Mouse (Mus musculus): ENCODE data around the gene Gm20661. TPM values are rescaled to one million over a fixed set of nuclear protein-coding genes. Genes with fewer than 3 reads are reported as not detected.

The Gm20661 gene
- polyA plus RNA-seq, 1 experiment, result not detected

DNA sequence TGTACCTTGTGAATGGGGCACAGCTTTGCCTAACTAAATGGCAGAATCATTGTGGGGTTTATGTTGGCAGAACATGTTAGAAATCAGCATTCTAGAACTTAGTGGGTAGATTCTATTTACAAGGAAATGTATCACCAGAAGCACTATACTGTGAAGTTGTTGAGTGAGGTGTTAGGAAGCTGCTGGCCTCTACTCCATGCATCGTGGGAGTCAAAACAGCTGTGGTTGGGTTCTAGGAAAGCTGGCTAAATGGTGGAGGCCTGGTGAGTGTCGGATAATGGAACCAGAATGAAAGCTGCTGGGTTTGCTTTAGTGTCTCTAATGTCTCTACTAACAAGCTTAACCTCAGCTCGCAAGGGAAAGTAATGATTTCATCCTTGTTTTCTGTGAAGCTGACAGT lies 34.3 kb downstream of the Gm20661 start:
- H3K4me2 ChIP-seq (ENCODE audit: low read depth), result no peak overlapping the region
- TF ChIP-seq CEBPB (IDR thresholded peaks at IDR 0.05; ENCODE audit: insufficient read depth, poor library complexity, severe bottlenecking) (no peak), MYOG (IDR thresholded peaks at IDR 0.05; ENCODE audit: control insufficient read depth in 1 of 3, insufficient read depth in 1 of 3, insufficient read length in 2 of 3, low read depth in 2 of 3) (no peak), POLR2AphosphoS2 (IDR thresholded peaks at IDR 0.05; ENCODE audit: insufficient read length, low read depth) (no peak), REST (IDR thresholded peaks at IDR 0.05; ENCODE audit: insufficient read depth, insufficient read length) (no peak), SRF (IDR thresholded peaks at IDR 0.05; ENCODE audit: control insufficient read depth, insufficient read length, low read depth) (no peak), TCF3 (IDR thresholded peaks at IDR 0.05; ENCODE audit: insufficient read length, low read depth) (no peak), MYOD1 (IDR thresholded peaks at IDR 0.05; ENCODE audit: control insufficient read depth in 1 of 3, insufficient read length in 2 of 3, low read depth in 2 of 3) (no peak), USF1 (IDR thresholded peaks at IDR 0.05; ENCODE audit: low read depth) (no peak), TCF12 (IDR thresholded peaks at IDR 0.05; ENCODE audit: insufficient read depth, poor library complexity, severe bottlenecking) (no peak), POLR2A (IDR thresholded peaks at IDR 0.05; ENCODE audit: insufficient read length, low read depth) (no peak), MAX (IDR thresholded peaks at IDR 0.05; ENCODE audit: low read depth) (no peak), E2F4 (IDR thresholded peaks at IDR 0.05; ENCODE audit: insufficient read depth) (no peak)
- no peak overlapping the region for H3ac ChIP-seq (ENCODE audit: control insufficient read depth, insufficient read length)

DNA sequence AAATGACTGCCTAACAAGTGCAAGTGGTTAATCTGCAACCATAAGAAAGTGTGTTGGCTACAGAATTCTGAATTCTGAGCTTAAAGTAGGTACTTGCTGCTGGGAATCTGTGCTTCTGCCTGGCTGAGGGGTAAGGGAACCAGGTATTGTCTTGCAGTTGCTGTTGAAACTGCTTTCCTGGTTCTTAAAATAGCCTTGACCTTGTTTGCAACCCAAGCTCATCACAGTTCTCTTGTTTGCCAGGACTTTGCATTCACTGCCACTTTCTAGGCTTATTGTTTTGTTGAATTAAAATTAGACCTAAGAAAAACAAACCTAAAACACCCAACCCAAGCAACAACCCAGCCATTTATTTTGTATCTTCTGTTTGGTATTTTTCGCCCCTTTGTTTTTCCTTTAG lies 37.9 kb downstream of the Gm20661 start:
- Histone ChIP-seq H3K4me3 (no peak overlapping the region), H3K79me2 (ENCODE audit: control insufficient read depth, insufficient read depth) (peaks cover 19% of the 10 kb centered on the region), H3K27me3 (ENCODE audit: control insufficient read depth, insufficient read depth, insufficient read length) (no peaks in the 10 kb centered on the region), H3K4me2 (ENCODE audit: low read depth) (no peak overlapping the region), H3K36me3 (ENCODE audit: control insufficient read depth, insufficient read depth) (peaks cover 9% of the 10 kb centered on the region), H3ac (ENCODE audit: control insufficient read depth, insufficient read length) (no peak overlapping the region)
- TF ChIP-seq CEBPB (IDR thresholded peaks at IDR 0.05; ENCODE audit: insufficient read depth, poor library complexity, severe bottlenecking), result no peak
- no peak for TF ChIP-seq MYOG (IDR thresholded peaks at IDR 0.05; ENCODE audit: control insufficient read depth in 1 of 3, insufficient read depth in 1 of 3, insufficient read length in 2 of 3, low read depth in 2 of 3)
- TF ChIP-seq TCF12 (IDR thresholded peaks at IDR 0.05; ENCODE audit: insufficient read depth, poor library complexity, severe bottlenecking), result no peak
- TF ChIP-seq USF1 (IDR thresholded peaks at IDR 0.05; ENCODE audit: low read depth), result no peak
- no peak for TF ChIP-seq MAX (IDR thresholded peaks at IDR 0.05; ENCODE audit: low read depth)
- no peak for TF ChIP-seq E2F4 (IDR thresholded peaks at IDR 0.05; ENCODE audit: insufficient read depth)
- no peak for TF ChIP-seq TCF3 (IDR thresholded peaks at IDR 0.05; ENCODE audit: insufficient read length, low read depth)
- no peak for TF ChIP-seq REST (IDR thresholded peaks at IDR 0.05; ENCODE audit: insufficient read depth, insufficient read length)
- TF ChIP-seq POLR2AphosphoS2 (IDR thresholded peaks at IDR 0.05; ENCODE audit: insufficient read length, low read depth), result no peak
- no peak for TF ChIP-seq SRF (IDR thresholded peaks at IDR 0.05; ENCODE audit: control insufficient read depth, insufficient read length, low read depth)
- no peak for TF ChIP-seq POLR2A (IDR thresholded peaks at IDR 0.05; ENCODE audit: insufficient read length, low read depth)
- TF ChIP-seq MYOD1 (IDR thresholded peaks at IDR 0.05; ENCODE audit: control insufficient read depth in 1 of 3, insufficient read length in 2 of 3, low read depth in 2 of 3), result no peak

More for the DNA sequence above, 34.3 kb downstream of the Gm20661 start:
- Histone ChIP-seq H3K4me3 (no peak overlapping the region), H3K27me3 (ENCODE audit: control insufficient read depth, insufficient read depth, insufficient read length) (no peaks in the 10 kb centered on the region), H3K36me3 (ENCODE audit: control insufficient read depth, insufficient read depth) (no peaks in the 10 kb centered on the region), H3K79me2 (ENCODE audit: control insufficient read depth, insufficient read depth) (peaks cover 23% of the 10 kb centered on the region)

DNA sequence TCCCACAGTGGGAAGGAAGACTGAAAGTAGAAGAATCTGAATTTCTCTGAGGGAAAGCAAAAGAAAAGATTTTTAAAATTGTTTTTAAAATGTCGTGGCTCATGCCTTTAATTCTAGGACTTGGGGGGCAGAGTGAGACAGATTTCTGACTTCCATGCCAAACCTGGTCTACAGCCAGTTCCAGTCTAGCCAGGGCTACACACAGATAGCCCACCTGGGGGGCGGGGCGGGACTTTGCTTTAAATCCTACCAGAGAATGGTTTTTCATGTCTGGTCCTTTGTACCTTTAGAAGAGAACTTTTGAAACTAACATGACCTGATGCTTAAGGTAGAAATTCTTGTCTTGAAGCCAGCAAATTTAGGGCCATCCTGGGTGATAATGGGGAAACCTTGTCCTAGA lies 40.4 kb downstream of the Gm20661 start:
- no peak for TF ChIP-seq MYOG (IDR thresholded peaks at IDR 0.05; ENCODE audit: control insufficient read depth in 1 of 3, insufficient read depth in 1 of 3, insufficient read length in 2 of 3, low read depth in 2 of 3)
- no peak for TF ChIP-seq TCF12 (IDR thresholded peaks at IDR 0.05; ENCODE audit: insufficient read depth, poor library complexity, severe bottlenecking)
- TF ChIP-seq MAX (IDR thresholded peaks at IDR 0.05; ENCODE audit: low read depth), result no peak
- TF ChIP-seq TCF3 (IDR thresholded peaks at IDR 0.05; ENCODE audit: insufficient read length, low read depth), result no peak
- no peak for TF ChIP-seq REST (IDR thresholded peaks at IDR 0.05; ENCODE audit: insufficient read depth, insufficient read length)
- H3K79me2 ChIP-seq (ENCODE audit: control insufficient read depth, insufficient read depth), result peaks cover 19% of the 10 kb centered on the region
- no peak overlapping the region for H3K4me3 ChIP-seq
- no peak overlapping the region for H3ac ChIP-seq (ENCODE audit: control insufficient read depth, insufficient read length)
- H3K36me3 ChIP-seq (ENCODE audit: control insufficient read depth, insufficient read depth), result peaks cover 13% of the 10 kb centered on the region
- no peaks in the 10 kb centered on the region for H3K27me3 ChIP-seq (ENCODE audit: control insufficient read depth, insufficient read depth, insufficient read length)
- H3K4me2 ChIP-seq (ENCODE audit: low read depth), result no peak overlapping the region

DNA sequence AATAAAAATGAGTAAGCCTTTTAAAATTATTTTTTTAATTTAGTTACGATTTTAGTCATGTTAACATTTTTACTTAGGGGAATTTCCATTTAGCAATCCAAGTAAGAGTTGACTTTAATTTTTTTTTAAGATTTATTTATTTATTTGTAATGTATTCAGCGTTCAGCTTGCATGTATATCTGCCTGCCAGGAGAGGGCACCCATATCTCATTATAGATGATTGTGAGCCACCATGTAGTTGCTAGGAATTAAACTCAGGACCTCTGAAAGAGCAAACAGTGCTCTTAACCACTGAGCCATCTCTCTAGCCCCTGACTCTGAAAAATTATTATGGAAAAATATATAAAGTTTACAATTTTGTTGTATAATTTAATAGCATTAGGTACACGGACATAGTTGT lies 43.7 kb downstream of the Gm20661 start:
- Histone ChIP-seq H3ac (ENCODE audit: control insufficient read depth, insufficient read length) (no peak overlapping the region), H3K4me2 (ENCODE audit: low read depth) (no peak overlapping the region), H3K36me3 (ENCODE audit: control insufficient read depth, insufficient read depth) (peaks cover 15% of the 10 kb centered on the region), H3K4me3 (no peak overlapping the region), H3K79me2 (ENCODE audit: control insufficient read depth, insufficient read depth) (no peaks in the 10 kb centered on the region), H3K27me3 (ENCODE audit: control insufficient read depth, insufficient read depth, insufficient read length) (no peaks in the 10 kb centered on the region)
- TF ChIP-seq SRF (IDR thresholded peaks at IDR 0.05; ENCODE audit: control insufficient read depth, insufficient read length, low read depth), result no peak
- no peak for TF ChIP-seq E2F4 (IDR thresholded peaks at IDR 0.05; ENCODE audit: insufficient read depth)
- TF ChIP-seq REST (IDR thresholded peaks at IDR 0.05; ENCODE audit: insufficient read depth, insufficient read length), result no peak
- no peak for TF ChIP-seq TCF12 (IDR thresholded peaks at IDR 0.05; ENCODE audit: insufficient read depth, poor library complexity, severe bottlenecking)
- no peak for TF ChIP-seq MAX (IDR thresholded peaks at IDR 0.05; ENCODE audit: low read depth)
- TF ChIP-seq POLR2AphosphoS2 (IDR thresholded peaks at IDR 0.05; ENCODE audit: insufficient read length, low read depth), result no peak
- no peak for TF ChIP-seq USF1 (IDR thresholded peaks at IDR 0.05; ENCODE audit: low read depth)
- no peak for TF ChIP-seq POLR2A (IDR thresholded peaks at IDR 0.05; ENCODE audit: insufficient read length, low read depth)
- TF ChIP-seq MYOD1 (IDR thresholded peaks at IDR 0.05; ENCODE audit: control insufficient read depth in 1 of 3, insufficient read length in 2 of 3, low read depth in 2 of 3), result no peak
- no peak for TF ChIP-seq CEBPB (IDR thresholded peaks at IDR 0.05; ENCODE audit: insufficient read depth, poor library complexity, severe bottlenecking)
- TF ChIP-seq MYOG (IDR thresholded peaks at IDR 0.05; ENCODE audit: control insufficient read depth in 1 of 3, insufficient read depth in 1 of 3, insufficient read length in 2 of 3, low read depth in 2 of 3), result no peak

DNA sequence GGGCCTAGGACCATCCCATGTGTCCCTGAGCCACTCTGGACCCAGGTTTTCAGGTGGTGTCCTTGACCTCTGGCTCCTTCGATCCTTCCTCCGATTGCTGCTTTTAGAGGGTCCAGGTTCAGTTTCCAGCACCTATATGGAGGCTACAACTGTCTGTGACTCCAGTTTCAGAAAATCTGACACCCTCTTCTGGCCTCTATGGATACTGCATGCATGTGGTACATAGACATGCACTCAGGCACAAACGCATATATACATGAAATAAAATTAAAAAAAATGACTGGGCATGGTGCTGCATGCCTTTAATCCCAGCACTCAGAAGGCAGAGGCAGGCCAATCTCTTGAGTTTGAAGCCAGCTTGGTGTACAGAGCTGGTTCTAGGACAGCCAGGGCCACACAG lies 45.0 kb downstream of the Gm20661 start:
- TF ChIP-seq MAX (IDR thresholded peaks at IDR 0.05; ENCODE audit: low read depth), result no peak
- TF ChIP-seq SRF (IDR thresholded peaks at IDR 0.05; ENCODE audit: control insufficient read depth, insufficient read length, low read depth), result no peak
- Histone ChIP-seq H3K4me2 (ENCODE audit: low read depth) (no peak overlapping the region), H3K36me3 (ENCODE audit: control insufficient read depth, insufficient read depth) (peaks cover 18% of the 10 kb centered on the region), H3K79me2 (ENCODE audit: control insufficient read depth, insufficient read depth) (no peaks in the 10 kb centered on the region), H3ac (ENCODE audit: control insufficient read depth, insufficient read length) (no peak overlapping the region), H3K27me3 (ENCODE audit: control insufficient read depth, insufficient read depth, insufficient read length) (no peaks in the 10 kb centered on the region), H3K4me3 (no peak overlapping the region)

All from myocyte (in vitro differentiated cells).